Mouse (Mus musculus): ENCODE data around the gene Pxt1.

Pxt1 gene

GRCm38 (mm10) chr17:28913940-28914339, 29.7 kb downstream of the Pxt1 start:
- no peak for DNase-seq (ENCODE audit: low read depth)

DNA sequence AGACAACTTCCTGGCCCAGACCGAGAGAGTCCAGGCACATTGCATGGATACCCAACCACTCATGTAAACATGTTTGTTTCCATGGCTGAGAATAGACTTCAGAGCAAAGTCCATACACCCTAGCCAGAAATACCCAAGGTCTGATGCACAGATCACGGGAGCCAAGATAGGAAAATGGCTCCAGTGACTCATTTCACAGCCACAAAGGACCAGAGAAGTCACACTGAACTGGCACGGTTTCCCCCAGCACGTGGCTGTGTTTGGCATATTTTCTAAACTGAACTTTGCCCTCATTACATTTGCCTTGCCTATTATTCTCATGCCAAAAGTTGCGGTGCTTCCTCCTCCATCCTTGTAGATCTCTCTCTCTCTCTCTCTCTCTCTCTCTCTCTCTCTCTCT, 30.4 kb downstream of the Pxt1 start:
- DNase-seq (ENCODE audit: low read depth), result no peak

DNA sequence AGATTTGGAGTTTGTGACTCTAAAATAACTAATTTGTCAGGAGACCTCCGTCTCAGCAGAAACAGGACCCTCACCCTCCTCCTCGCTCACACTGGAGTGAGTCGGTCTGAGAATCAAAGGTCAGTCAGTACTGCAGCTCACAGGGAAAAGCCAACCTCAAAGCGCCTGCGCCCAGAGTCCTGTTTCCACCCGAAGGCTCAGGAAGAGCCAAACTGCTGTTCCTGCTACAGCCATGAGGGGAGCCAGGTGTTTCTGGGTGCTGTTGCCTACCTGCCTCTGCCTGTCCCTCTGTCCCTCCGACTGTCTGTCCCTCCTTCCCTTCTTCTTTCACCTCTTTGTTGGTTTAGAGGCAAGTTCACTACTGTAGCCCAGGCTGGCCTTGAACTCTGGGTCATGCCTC, 33.5 kb downstream of the Pxt1 start:
- no peak for DNase-seq (ENCODE audit: low read depth)

DNA sequence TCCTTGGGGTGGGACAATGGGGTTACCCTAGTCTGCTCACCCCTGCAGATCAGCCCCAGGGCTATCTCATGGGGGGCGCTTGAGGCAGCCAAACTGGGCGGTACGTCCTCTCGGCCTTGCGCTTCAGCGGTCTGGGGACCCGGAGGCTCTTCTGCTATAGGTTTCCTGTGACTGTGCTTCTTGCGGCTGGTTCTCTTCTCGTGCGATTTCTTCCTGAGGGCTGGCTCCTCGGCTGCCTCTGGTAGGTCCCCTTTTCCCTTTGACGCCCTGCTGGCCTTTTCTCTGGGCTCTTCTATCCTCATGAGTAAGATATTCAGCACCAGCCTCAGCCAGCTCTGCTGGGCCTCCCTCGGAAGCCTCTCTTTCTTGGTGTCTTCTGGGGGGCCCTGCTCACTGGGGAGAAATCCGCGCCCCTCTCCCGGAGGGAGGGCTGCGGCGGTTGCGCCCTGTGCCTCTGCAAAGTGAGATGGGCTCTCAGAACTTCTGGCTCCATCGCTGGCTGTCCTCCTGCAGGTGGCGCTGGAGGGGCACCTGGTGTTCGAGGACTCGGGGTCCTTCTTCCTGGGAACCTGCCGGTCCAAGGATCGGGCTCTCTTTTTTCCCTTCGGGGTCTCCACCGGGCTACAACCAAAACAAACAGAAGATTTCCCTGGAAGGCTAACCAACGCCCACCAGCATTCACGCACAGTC, 34.2 kb downstream of the Pxt1 start:
- no peak for DNase-seq (ENCODE audit: low read depth)

GRCm38 (mm10) chr17:28907959-28908358, 35.7 kb downstream of the Pxt1 start:
- DNase-seq (ENCODE audit: low read depth), result no peak

- no peak for DNase-seq (ENCODE audit: low read depth)
Measured at GRCm38 (mm10) chr17:28905377-28905916, 38.2 kb downstream of the Pxt1 start.

- peak; percentile 37 for DNase-seq (ENCODE audit: low read depth)
Measured at GRCm38 (mm10) chr17:28904546-28905376, 38.9 kb downstream of the Pxt1 start.

DNA sequence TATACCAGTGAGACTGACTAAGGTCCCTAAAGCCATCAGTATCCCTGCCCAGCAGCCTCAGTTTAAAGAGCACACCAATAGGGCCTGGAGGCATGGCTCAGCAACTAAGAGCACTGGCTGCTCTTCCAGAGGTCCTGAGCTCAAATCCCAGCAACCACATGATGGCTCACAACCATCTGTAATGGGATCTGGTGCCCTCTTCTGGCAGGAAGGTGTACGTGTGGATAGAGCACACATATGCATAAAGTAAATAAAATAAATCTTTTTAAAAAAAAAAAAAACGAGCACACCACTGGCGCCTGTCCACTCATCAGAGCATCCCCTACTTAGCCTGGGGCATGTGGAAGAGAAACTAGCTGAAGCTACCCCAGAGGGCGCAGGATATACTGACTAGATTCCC, 42.1 kb downstream of the Pxt1 start:
- no peak for DNase-seq (ENCODE audit: low read depth)

DNA sequence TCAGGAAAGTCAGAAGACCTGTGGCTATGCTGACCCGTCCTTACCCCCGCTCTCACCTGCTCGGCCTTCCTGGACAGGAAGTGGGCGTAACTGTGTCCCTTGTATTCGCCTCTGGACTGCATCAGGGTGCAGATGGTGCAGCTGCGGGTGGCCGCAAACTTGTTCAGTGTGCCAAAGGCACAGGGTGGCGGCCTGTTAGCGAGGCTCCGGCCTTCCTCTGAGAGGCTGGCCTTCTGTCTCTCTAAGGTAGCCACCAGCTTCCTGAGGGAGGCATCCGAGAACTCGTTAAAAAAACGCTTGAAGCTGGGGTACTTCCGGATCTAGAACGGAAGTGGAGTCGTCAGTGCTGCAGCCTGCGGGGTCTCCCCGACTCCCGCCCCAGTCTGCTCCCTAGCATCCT, 44.2 kb downstream of the Pxt1 start:
- no peak for DNase-seq (ENCODE audit: low read depth)

DNA sequence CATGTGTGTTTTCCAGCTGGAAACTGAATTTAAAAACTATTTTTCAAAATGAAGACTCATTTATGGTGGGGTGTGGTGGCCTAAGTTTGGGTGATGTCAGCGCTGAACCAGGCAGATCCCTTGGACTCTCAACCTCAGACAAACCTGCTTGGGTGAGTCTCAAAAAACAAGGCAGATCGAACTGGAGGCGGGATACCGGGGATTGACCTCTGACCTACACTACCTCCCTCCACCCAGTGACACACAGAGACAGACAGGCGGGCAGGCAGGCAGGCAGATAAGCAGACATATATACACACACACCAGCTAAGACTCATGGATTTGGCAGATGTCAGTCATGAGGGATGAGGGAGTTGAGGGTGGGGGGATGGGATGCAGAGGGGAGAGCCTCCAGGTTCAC, 45.4 kb downstream of the Pxt1 start:
- no peak for DNase-seq (ENCODE audit: low read depth)

GRCm38 (mm10) chr17:28897817-28898216, 45.8 kb downstream of the Pxt1 start:
- no peak for DNase-seq (ENCODE audit: low read depth)

DNA sequence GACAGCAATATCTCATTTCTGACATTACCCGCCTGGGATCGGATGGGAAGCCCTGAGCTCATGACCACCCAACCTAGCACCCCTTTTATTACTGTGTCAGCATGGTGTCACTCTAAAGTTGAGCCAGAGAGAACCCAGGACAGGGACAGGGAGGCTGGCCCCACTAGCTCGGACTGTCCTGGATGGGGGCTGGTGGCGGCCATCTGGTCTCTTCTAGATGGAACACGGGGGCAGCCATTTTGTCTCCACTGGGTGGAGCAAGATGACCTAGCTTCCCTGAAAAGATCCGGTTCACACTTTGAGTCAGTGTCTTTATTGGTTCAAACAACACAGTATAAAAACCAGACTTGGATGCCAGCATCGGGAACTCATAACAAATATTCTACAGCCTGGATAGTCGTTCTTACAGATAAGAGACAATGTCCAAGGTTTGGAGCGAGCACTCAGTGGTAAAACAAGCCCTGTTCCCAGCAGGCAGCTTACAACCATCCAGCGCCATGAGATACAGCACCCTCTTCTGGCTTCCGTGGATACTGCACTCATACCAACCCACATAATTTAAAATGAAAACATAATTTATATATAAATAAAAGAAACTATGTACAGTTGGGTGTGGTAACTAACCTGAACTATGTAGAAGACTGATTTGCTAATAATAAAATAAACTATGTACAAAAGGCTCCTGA, 47.4 kb downstream of the Pxt1 start:
- DNase-seq (ENCODE audit: low read depth), result no peak

- DNase-seq (ENCODE audit: low read depth), result no peak
Measured at GRCm38 (mm10) chr17:28895217-28895875, 48.3 kb downstream of the Pxt1 start.

DNA sequence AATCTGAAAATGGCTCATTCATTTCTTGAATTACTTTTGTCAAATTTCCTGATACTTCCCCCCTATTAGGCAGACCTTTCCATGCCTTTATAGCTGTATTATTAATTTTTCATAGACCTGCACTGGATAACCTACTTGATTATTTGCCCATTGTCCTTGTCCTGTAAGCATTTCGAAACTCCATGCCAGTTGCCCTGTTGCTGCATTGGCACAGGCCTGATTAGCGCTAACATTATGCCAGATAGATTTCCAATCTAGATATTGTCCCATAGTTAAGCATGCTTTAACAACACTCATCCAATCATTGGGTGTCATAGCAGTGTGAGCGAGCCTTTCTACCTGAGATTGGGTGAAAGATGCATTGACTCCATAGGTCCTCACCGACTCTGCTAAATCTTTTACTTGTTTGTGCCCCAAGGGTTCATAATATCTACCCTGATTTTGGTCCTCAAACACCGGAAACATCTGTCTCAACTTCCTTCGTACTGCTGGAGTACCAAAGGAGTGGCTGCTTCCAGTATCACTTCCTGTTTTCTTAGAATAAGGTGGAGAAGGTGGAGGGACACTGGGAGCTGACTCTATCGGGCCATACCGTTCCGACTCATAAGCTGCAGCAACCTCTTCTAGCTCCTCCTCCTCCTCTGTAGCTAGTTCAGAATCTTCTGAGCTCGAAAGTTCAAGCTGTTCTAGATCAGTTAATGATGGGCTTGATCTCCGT, 49.4 kb downstream of the Pxt1 start:
- DNase-seq (ENCODE audit: low read depth), result no peak

- no peak for DNase-seq (ENCODE audit: low read depth)
Measured at GRCm38 (mm10) chr17:28886266-28886665, 57.4 kb downstream of the Pxt1 start.

GRCm38 (mm10) chr17:28885231-28885630, 58.4 kb downstream of the Pxt1 start:
- no peak for DNase-seq (ENCODE audit: low read depth)

Data from c-Kit-positive CD71-positive TER-119-negative erythroid progenitor cells, embryonic 14.5 days (primary cell).